Mouse (Mus musculus): Measurements from ENCODE around the gene Jazf1. TPM values are rescaled to one million over a fixed set of nuclear protein-coding genes. Genes with fewer than 3 reads are reported as not detected.

The Jazf1 gene
- total and polyA plus RNA-seq, 3 experiments, result not detected

DNA sequence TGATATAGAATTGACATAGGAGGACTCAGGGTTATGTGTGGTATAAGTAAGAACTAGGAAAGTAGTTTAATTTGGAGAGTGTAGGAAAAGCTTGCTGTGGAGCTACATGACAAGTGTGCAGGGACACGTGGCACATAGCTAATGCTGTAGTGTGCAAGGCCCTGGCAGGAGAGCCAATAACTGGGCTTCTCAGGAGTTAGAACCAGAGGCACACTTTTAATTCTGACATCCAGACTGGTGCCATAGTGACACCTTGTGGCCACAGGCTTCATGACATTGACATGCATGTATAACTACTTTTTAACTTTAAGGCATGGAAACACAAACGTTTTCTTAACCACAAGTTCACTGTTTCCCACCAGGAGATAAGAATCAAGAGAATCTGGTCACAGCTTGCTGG is 149.5 kb downstream of the Jazf1 start:
- Histone ChIP-seq H3K9ac (ENCODE audit: control insufficient read depth, low read depth, low read length, poor library complexity, severe bottlenecking) (no peak overlapping the region), H3K4me3 (ENCODE audit: control insufficient read depth in 1 of 2, insufficient read depth in 1 of 2, low read depth in 2 of 2, low read length in 2 of 2) (no peak overlapping the region), H3K79me2 (ENCODE audit: control insufficient read depth, insufficient read depth, low read length, poor library complexity) (no peaks in the 10 kb centered on the region), H3K27me3 (ENCODE audit: control insufficient read depth in 1 of 2, insufficient read depth in 2 of 2, low read length in 2 of 2) (no peaks in the 10 kb centered on the region; a peak in 1 of 4 replicates), H3K9me3 (replicated peaks; ENCODE audit: insufficient read depth, low read length) (no peaks in the 10 kb centered on the region), H3K27ac (ENCODE audit: control insufficient read depth, low read depth, low read length) (no peak overlapping the region), H3K4me1 (ENCODE audit: control insufficient read depth in 1 of 2, insufficient read depth in 2 of 2, low read length in 2 of 2) (no peaks in the 10 kb centered on the region), H3K36me3 (ENCODE audit: control insufficient read depth in 1 of 2, insufficient read depth in 2 of 2, low read length in 2 of 2) (no peaks in the 10 kb centered on the region)
- TF ChIP-seq ETS1 (IDR thresholded peaks at IDR 0.05; ENCODE audit: low read depth, low read length) (no peak), SMC3 (IDR thresholded peaks at IDR 0.05; ENCODE audit: low read depth, low read length) (peak; percentile 78), CTCF (IDR thresholded peaks at IDR 0.05 in 2 of 3, conservative IDR thresholded peaks at IDR 0.05 in 1 of 3; ENCODE audit: control insufficient read depth in 1 of 3, insufficient read depth in 1 of 3, low read depth in 2 of 3, low read length in 3 of 3, poor library complexity in 1 of 3, severe bottlenecking in 1 of 3) (peak; percentile 61 to 73 (median 64)), RAD21 (IDR thresholded peaks at IDR 0.05; ENCODE audit: low read depth, low read length) (peak; percentile 75), KAT2A (conservative IDR thresholded peaks at IDR 0.05; ENCODE audit: low read depth, low read length) (no peak), ZC3H11A (IDR thresholded peaks at IDR 0.05; ENCODE audit: low read depth, low read length) (peak; percentile 45)
- peak; percentile 49 for DNase-seq (ENCODE audit: low read depth, low spot score)

DNA sequence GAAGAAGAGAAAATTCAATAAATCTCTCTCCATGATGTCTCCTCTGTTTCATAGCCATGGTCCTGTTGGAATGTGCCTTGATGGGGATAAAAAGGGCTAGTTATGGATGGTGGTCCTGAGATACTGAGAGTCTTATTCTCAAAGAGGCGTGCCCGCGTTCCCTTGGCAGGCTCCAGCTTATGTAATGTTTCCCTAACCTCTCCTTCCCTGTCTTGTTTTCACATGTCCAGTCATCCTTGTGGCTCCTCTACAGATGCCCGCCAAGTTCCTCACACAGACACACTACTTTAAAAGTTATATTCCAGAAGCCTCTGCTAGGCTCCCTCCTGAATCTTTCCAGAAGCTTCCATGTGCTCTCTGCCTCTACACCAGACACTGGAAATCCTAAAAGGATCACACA is 151.0 kb downstream of the Jazf1 start:
- DNase-seq (ENCODE audit: low read depth, low spot score), result no peak
- TF ChIP-seq RAD21 (IDR thresholded peaks at IDR 0.05; ENCODE audit: low read depth, low read length) (no peak), NELFE (IDR thresholded peaks at IDR 0.05; ENCODE audit: low read depth, low read length) (no peak), MYC (IDR thresholded peaks at IDR 0.05; ENCODE audit: low read depth, low read length) (no peak), CHD1 (IDR thresholded peaks at IDR 0.05; ENCODE audit: low read depth, low read length) (no peak), POLR2AphosphoS5 (IDR thresholded peaks at IDR 0.05; ENCODE audit: borderline replicate concordance, low read depth, low read length) (no peak), UBTF (IDR thresholded peaks at IDR 0.05; ENCODE audit: borderline replicate concordance, insufficient read depth, low read depth, low read length) (no peak), ZMIZ1 (IDR thresholded peaks at IDR 0.05; ENCODE audit: low read depth, low read length) (no peak), SIN3A (IDR thresholded peaks at IDR 0.05; ENCODE audit: low read length) (no peak), MAFK (IDR thresholded peaks at IDR 0.05; ENCODE audit: borderline replicate concordance, low read depth, low read length) (no peak), ETS1 (IDR thresholded peaks at IDR 0.05; ENCODE audit: low read depth, low read length) (no peak), TCF12 (IDR thresholded peaks at IDR 0.05; ENCODE audit: low read depth, low read length) (no peak), JUND (IDR thresholded peaks at IDR 0.05; ENCODE audit: low read depth, low read length) (no peak), POLR2A (IDR thresholded peaks at IDR 0.05; ENCODE audit: control insufficient read depth in 1 of 2, insufficient read depth in 1 of 2, low read depth in 1 of 2, low read length in 2 of 2, poor library complexity in 1 of 2) (no peak), MAX (IDR thresholded peaks at IDR 0.05; ENCODE audit: low read length) (no peak), GABPA (IDR thresholded peaks at IDR 0.05; ENCODE audit: low read depth, low read length) (no peak), USF2 (IDR thresholded peaks at IDR 0.05; ENCODE audit: borderline replicate concordance in 1 of 2, insufficient read depth in 1 of 2, low read depth in 1 of 2, low read length in 2 of 2) (no peak), MEF2A (IDR thresholded peaks at IDR 0.05; ENCODE audit: extremely low read depth, insufficient replicate concordance, low read depth, low read length, poor library complexity, severe bottlenecking) (no peak)
- H3K9ac ChIP-seq (ENCODE audit: control insufficient read depth, low read depth, low read length, poor library complexity, severe bottlenecking), result no peak overlapping the region
- H3K27ac ChIP-seq (ENCODE audit: control insufficient read depth, low read depth, low read length), result no peak overlapping the region
- H3K4me3 ChIP-seq (ENCODE audit: control insufficient read depth in 1 of 2, insufficient read depth in 1 of 2, low read depth in 2 of 2, low read length in 2 of 2), result no peak overlapping the region
- H3K4me1 ChIP-seq (ENCODE audit: control insufficient read depth in 1 of 2, insufficient read depth in 2 of 2, low read length in 2 of 2), result no peaks in the 10 kb centered on the region
- H3K9me3 ChIP-seq (replicated peaks; ENCODE audit: insufficient read depth, low read length), result no peaks in the 10 kb centered on the region
- no peaks in the 10 kb centered on the region; a peak in 1 of 4 replicates for H3K27me3 ChIP-seq (ENCODE audit: control insufficient read depth in 1 of 2, insufficient read depth in 2 of 2, low read length in 2 of 2)
- H3K36me3 ChIP-seq (ENCODE audit: control insufficient read depth in 1 of 2, insufficient read depth in 2 of 2, low read length in 2 of 2), result no peaks in the 10 kb centered on the region
- H3K79me2 ChIP-seq (ENCODE audit: control insufficient read depth, insufficient read depth, low read length, poor library complexity), result no peaks in the 10 kb centered on the region
